Mouse (Mus musculus): Measurements from ENCODE around the gene Prelp.

The Prelp gene

DNA sequence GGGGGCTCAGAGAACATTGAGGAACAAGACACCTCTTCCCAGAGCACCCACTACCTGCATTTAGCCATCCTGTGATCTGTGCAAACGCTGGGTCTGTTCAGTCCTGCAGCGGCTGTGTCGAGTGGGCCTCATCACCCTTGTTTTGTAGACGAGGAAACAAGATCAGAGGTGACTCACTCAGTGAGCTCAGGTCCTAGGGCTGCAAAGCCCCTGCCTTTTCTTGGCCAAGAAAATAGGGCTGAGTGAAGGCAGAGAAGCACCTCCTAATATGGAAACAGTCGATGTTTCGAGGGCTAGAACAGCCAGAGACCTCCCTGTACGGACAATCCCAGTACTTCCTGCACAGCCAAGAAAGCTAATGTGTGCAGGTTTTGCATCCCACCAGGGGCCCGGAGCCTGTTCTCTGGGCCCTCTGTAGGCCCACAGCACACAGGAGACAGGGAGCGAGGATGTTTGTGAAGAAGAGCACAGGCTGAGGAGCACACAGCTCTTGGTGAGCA, 22.1 kb downstream of the Prelp start:
- DNase-seq (ENCODE audit: low spot score), result no peak

DNA sequence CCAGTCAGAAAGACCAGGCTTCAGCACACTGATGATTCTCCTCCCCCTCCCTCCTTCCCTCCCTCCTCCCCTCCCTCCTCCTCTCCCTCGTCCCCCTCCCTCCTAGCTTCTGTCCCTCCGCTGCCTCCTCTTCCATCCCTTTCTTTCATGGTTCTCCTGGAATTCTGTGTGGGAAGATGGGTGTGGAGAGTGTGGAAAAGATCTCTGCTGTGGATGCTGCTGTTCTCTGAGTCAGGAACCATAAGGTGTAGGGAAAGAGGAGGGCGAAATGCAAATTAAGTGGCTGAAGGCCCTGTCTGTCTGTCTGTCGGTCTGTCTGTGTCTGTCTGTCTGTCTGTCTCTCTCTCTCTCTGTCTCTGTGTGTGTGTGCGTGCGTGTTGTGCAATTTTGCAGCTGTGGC, 23.9 kb downstream of the Prelp start:
- DNase-seq (ENCODE audit: low spot score), result no peak

DNA sequence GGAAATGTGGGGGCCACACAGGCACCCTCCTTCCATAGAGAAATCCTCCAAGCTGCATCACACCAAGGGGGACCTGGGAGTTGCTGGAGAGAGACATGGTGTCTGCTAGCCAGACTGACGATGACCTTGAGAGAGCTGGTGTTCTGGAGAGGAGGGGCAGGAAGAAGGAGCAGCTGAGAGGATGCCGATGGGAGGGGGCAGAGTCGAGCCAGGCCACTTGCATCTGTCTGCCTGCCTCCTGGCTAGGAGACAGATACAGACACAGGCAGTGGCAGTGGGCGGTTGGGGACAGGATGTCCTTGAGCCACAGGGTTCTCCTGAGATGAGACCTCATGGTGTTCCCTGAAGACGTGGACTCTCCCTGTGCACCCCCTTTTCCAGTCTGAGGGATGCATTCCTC, 29.7 kb downstream of the Prelp start:
- no peak for DNase-seq (ENCODE audit: low spot score)

DNA sequence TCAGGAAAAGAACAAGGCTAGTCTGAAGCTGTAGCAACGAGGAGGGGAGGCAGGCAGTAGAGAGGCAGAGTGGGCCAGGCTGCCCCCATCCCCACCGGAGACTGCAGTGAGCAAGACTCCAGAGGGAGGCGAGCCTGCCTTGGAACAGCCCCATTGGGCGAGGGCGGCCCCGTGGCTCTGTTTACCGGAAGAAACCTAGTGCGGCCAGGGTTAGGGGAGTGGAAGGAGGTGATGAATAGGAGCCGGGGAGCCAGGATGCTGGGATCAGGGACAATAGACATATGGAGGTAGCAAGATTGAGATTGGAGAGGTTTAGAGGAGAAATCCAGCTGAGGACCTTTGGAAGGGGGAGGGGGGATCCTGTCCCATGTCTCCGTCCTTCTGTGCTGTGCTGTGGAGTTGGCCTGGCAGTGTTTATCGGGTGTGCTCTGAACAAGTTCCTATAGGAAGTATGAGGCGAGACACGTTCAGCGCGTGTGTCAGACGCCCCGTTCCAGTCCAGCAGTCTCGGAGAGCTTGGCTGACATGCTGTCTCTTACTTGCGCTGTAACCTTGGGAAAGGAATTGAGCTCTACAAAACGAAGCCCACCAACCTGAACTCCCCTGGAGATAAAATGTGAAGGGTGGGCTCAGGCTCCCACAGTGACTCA, 31.1 kb downstream of the Prelp start:
- no peak for DNase-seq (ENCODE audit: low spot score)

DNA sequence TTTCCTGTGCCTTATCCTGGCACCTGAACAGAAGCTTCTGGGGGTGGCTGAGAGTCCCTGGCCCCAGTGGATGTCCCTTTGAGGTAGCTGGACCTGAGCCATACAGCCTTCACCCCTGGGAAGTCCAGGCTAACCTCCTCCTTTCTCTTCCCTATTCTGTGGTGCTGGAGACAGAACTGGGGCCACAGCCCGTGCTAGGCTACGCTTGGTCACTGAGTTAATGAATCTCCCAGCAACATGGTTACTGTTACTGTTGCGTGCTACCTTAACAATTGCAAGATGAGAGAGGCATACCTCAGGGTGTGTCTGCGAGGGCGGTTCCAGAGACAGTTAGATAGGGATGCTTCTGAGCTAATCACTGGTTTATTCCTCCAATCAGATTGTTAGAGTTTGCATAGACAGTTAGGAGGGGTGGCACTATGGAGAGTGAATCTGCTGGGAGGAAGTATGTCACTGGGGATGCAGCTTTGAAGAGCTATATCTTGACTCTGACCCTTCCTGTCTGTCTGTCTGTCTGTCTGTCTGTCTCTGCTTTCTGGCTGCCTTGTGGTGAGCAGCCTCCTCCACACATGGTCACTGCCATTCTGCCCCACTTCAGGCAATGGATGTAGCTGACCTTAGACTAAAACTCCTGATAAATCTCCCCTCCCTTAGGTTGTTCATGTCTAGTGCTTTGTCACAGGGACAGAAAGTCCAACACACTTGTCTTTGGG, 33.5 kb downstream of the Prelp start:
- no peak for DNase-seq (ENCODE audit: low spot score)

DNA sequence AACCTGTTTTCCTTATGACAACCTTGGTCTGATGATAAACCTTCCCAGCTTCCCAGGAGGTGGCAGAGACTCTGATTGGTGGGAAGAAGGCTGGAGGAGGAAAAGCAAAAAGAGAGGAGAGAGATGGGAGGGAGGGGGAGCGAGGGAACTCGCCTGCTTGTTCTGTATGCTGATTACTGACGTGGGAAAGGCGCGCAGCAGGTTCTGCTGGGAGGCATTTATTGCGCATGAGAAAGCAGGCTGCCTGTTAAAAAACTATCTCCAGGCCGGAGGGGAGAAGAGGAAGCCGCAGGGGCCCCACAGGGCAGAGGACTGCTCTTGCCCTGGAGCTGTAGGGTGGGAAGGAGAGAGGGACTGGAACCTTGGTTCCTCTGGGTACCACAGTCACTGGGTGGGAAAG, 34.2 kb downstream of the Prelp start:
- DNase-seq (ENCODE audit: low spot score), result no peak

DNA sequence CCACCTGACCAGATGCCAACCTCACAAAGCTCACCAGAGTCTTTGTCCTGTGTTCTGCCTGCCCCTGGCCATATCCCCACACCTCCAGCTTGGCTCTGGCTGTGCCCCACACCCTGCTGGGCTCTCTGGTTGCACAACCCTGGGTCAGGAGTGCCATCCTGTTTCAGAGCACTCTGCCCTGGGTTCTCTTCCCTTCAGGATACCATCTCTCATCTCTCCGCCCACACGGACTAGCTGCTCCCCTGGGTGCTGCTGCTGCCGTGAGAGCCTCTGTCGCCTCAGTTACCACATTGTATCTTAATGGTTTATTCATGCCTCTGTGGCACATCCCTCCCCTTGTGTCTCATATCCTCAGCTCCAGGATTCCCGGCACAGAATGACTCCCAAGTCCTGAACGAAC, 34.8 kb downstream of the Prelp start:
- no peak for DNase-seq (ENCODE audit: low spot score)

DNA sequence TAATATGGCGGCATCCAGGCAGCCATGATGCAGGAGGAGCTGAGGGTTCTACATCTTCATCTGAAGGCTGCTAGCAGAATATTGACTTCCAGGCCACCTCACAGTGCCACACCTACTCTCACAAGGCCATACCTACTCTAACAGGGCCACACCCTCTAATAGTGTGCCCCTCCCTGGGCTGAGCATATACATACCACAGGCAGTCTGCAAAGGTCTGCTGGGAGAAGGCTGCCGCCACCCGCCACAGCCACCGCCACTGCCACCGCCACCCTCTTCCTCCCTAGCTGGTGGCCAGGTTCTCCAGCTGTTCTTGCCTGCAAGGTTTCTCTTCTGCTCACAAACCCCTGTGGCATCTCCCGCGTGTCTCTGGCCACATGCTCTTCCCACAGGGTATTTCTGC, 35.4 kb downstream of the Prelp start:
- no peak for DNase-seq (ENCODE audit: low spot score)

DNA sequence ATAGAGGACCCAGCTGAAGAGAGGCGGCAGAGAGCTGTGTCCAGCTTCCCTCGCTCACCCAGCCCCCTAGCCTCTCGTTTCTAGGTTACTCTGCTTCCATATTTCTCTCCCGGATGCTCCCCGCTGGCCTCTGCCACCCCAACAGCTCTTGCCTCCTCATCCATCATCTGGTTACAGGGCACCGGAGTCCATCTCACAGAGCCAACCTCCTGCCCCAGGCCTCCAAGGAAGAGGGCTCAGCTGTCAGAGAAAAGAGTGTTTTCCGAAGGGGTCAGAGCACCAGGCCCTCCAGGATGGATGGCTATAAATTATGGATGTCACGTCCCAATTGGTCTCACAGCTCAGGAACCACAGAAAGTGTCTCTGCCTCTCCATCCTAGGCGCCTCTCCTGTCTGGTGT, 36.5 kb downstream of the Prelp start:
- no peak for DNase-seq (ENCODE audit: low spot score)

DNA sequence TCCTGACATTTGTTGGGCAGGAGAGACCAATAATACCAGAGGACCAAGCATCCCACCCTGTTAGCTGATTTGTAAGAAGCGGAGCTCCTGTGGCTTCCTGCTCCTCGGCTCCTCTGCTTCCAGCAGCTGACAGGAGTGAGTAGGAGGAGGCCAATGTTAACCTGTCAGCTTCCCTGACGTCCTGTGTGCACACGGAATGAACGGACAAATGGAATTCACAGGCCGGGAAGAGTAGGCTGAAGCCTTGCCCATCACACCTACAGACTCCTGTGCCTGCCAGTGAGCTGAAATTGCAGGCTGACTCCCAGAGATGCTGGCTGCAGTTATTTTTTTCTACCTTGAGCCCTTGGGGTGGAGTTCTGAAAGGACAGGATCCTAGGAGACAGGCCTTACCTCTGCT, 37.1 kb downstream of the Prelp start:
- DNase-seq (ENCODE audit: low spot score), result no peak

DNA sequence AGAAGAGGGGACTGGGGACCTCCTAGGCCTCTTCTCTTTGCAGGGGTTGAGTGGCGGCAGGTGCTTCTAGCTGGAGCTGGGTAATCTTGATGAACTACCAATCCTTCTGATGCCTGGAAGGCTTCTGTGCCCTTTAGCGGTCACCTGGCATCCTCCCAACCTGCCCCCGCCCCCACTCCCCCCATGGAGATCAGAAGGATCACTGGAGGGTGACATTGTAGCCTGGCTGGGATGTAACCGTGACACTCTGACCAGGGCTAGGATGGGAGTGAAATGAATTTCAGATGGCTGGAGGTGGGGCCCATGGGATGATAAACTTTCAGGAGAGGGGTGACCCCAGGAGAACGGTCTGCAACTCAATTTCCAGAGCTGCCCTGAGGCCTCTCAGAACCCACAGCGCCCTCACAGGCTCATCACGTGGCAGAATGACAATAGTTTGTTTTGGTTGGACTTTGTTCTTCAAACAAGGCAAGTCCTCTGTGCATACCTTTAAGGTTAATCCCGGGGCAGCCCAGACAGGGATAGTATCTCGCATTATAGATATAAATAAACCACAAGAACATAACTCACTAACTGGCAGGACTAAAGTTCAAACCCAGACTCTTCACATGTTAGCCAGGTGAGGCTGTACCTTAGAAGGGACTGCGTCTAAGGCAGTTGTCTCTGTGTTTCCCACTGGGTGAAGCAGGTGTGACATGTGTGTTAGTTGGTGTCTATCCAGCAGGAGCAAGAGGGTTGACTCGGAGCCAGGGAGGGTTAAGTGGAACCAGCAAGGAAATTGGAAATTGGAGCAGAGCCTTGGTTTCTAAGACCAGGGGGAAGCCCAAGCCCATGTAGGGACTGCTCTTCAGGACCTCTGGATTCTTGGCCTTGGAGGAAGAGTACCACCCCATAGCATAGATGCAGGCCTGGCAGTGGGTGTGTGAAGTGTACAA, 38.7 kb downstream of the Prelp start:
- no peak for DNase-seq (ENCODE audit: low spot score)

DNA sequence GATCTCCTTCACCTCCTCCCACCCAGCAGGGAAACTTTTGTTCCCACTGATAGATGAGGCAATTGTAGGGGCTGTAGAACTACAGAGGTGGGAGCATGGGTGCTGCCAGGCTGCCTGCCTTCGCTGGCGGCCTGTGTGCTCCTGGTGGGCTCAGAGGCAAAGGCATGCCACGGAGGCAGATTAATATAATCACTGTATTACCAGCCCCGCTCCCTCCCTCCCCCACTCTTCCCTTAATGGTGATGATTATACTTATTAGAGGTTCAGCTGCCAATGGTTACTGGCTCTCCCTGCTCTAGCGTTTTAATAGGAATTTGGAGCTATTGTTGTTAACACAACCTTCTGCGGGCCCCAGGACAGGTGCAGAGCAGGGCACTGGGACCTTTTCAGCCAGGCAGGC, 39.4 kb downstream of the Prelp start:
- DNase-seq (ENCODE audit: low spot score), result no peak

DNA sequence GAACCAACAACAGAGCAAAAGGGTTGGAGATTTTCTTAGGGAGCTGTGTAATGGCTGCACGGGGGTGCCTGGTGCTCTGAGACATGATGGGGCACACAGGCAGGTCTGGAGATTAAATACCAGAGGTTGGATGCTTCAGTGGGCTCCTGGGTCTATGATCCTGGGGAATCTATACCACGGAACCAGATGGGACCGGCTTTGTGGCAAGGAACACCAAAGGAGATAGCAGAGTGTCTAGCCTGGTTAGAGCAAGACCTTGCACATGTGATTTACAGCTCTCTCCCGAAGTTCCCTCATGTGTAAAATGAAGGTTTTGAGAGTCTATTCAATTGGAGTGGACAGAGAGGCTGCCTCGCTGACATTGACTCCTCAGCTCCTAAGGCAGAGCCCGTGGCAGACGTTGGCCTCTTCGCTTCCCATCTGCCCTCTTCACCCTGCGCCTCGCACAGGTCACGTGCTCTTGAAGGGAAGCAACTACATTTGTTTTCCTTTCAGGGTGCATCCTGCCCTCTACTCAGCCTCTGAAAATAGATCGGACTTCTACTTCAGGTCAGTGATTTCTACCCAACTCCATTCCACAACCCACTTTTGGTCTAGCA, 42.3 kb downstream of the Prelp start:
- DNase-seq (ENCODE audit: low spot score), result no peak

DNA sequence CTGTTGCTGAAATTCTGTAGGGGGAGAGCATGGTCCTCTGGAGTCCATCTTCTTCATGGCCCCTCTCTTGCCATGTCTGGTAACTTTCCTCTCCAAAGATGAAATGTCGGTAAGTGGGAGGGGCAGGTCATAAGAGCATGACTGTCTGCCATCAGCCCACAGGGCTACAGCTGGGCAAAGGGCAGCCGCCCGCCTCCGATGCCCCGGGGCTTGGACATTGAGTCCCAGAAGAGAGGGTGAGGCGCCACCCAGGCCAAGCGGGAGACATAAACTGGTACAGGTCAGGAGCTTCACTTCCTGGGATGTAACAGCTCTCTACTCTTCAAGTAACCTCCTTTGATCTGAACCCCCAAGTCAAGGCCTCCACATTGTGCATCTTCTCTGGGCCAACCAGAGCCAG, 44.3 kb downstream of the Prelp start:
- no peak for DNase-seq (ENCODE audit: low spot score)

DNA sequence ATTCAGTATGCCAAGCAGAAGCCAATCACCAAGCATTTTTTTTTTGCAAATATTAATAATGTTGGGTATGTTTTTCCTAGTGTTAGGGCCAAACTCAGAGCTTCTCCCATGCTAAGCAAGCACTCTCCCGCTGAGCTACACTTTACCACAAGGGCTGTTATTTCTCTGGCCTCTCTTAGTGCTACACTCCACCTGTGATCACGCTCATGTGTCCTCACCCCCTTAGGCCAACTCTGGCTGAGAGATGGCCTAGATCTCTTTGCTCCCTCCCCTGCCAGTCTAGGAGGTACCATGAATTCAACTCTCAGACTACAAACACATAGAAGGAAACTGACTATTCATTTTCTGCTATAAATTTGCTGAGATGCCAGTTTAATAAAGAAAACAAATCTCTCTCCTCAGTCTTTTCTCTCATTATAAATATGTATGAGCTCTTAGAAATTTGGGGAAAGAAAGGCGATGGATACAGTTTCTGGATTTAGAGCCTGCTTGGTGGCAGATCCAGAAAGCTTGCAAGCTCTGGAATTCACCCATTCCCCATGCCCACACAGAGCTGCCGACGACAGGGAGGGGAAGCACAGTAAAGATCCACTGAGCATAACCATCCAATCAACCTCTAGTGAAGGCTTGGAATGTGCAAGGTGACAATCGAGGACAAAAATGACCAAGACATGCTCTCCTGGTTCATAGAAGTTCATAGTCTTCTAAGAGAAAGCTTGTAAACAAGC, 48.0 kb downstream of the Prelp start:
- no peak for DNase-seq (ENCODE audit: low spot score)

DNA sequence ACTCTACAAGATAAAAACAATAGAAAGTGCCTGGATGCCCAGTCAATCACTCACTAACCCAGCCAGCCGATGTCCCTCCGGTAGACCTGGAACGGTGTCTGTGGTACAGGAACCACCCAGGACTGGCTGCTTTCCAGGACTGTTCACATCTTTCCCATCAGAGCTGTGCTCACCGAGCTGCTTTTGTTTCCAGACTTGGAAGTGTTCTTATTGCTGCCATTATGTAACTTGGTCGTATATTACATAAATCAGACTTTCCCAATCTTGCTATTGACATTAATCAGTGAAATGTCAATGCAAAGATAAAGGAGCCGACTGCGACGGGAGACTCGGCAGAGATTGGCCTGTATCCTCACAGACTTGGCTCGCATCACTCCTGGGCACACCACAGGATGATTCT, 50.0 kb downstream of the Prelp start:
- DNase-seq (ENCODE audit: low spot score), result no peak

DNA sequence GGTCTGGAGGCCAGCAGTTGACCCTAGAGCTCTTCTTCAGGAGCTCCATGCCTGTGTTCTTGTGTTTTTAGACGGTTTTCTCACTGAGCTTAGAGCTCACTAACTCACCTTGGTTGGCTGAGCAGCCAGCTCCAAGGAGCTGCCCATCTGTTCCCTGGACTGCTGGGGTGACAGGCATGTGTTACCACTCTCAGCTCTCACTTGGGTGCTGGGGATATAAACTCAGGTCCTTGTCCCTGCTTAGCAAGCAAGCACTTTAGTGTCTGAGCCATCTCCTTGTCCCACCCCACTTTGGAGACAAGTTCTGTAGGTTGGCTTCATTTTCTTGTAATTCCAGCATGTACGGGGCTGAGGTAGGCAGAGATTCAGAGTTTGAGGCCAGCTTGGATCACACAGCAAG, 52.0 kb downstream of the Prelp start:
- no peak for DNase-seq (ENCODE audit: low spot score)

DNA sequence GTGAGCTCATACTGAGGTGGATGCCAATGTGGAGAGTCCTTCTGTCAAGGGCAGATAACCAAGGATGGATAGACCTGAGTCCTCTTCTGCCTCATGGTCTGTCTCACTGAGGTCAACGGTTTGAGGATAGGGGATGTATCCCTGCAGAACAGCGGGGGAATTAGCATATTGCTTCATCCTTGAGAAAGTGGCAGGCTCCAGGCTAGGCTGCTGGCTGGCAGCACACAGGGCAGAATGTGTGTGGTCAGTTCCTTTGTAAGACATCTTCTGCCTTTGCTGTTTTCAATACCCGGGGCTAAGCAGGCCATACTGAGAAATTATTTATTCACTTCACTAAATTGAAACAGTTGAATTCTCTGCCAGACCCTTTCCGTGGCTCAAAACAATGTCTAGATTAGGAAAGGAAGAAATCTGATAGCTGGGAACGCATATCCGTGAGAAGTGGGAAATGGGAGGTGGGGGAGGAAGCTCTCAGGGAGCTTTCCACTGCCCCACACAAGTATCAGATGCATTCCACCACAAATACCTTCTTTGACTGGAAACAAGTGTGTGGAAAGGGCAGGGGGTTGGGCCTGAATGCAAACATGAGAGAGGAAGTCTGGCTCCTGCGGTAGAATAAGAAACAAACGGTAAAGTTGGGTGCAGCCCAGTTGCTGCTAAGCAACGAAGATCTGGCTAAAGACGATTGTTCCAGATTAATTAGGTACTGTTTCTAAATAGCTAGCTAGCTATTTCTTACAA, 57.8 kb downstream of the Prelp start:
- no peak for DNase-seq (ENCODE audit: low spot score)

DNA sequence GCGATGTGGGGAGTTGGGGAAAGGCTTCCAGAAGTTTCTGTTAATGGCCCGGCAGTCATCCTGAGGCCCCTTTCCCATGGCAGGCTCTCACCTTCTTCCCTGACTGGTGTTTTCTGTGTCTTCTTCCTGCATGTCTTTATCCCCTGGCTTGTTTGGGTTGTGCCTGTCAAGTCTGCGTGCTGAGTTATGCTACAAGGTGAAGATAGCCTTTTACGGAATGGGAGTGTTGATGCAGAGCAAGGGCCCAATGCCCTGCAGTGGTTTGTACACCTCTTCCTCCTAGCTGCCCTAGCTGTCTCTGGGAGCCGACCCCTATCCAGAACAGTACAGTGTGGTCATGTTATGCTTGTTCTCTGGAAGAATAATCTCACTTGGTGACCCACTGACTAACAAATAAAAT, 60.2 kb downstream of the Prelp start:
- no peak for DNase-seq (ENCODE audit: low spot score)

Data from ovary, postnatal 14 days (tissue).